Mouse (Mus musculus) T-helper 2 cell (primary cell): ENCODE data around the gene Tm9sf2.

Experiments used
- in situ Hi-C: fragments of 300-600 bp; cut with MboI, MseI; formaldehyde crosslinking; loops from one replicate; pipeline ENCODE4 v1.15.1; 2025; ENCODE audit warnings: high pct_unique_total_duplicates

The Tm9sf2 gene

GRCm38 (mm10) chr14:122171031-122171430, 64.2 kb downstream of the Tm9sf2 start:
- in situ Hi-C loops: no loop called here

GRCm38 (mm10) chr14:122176263-122176798, 69.5 kb downstream of the Tm9sf2 start:
- in situ Hi-C loops: no loop called here

- in situ Hi-C loops: no loop called here
These were observed 72.4 kb downstream of the Tm9sf2 start for GRCm38 (mm10) chr14:122179262-122179661.

- in situ Hi-C loops: no loop called here
These were observed 74.4 kb downstream of the Tm9sf2 start, which contains the start of gene Clybl for GRCm38 (mm10) chr14:122181078-122181814. Gene Clybl (plus strand): TSS chr14:122181704.

- in situ Hi-C loops: no loop called here
These were observed 74.9 kb downstream of the Tm9sf2 start for GRCm38 (mm10) chr14:122181815-122182157.

GRCm38 (mm10) chr14:122182220-122182619, 75.4 kb downstream of the Tm9sf2 start:
- in situ Hi-C loops: no loop called here

GRCm38 (mm10) chr14:122183974-122184373, 77.1 kb downstream of the Tm9sf2 start:
- in situ Hi-C loops: no loop called here

GRCm38 (mm10) chr14:122188250-122188649, 81.4 kb downstream of the Tm9sf2 start:
- in situ Hi-C loops: no loop called here

- in situ Hi-C loops: no loop called here
These were observed 83.1 kb downstream of the Tm9sf2 start for GRCm38 (mm10) chr14:122189901-122190300.

- in situ Hi-C loops: no loop called here
These were observed 83.7 kb downstream of the Tm9sf2 start for GRCm38 (mm10) chr14:122190527-122190926.

- in situ Hi-C loops: no loop called here
These were observed 84.2 kb downstream of the Tm9sf2 start for GRCm38 (mm10) chr14:122190941-122191510.

GRCm38 (mm10) chr14:122194630-122195029, 87.8 kb downstream of the Tm9sf2 start:
- in situ Hi-C loops: no loop called here

GRCm38 (mm10) chr14:122196851-122197250, 90.0 kb downstream of the Tm9sf2 start:
- in situ Hi-C loops: no loop called here

- in situ Hi-C loops: no loop called here
These were observed 93.5 kb downstream of the Tm9sf2 start for GRCm38 (mm10) chr14:122200247-122200885.

- in situ Hi-C loops: no loop called here
These were observed 102.3 kb downstream of the Tm9sf2 start for GRCm38 (mm10) chr14:122209177-122209576.
